Mouse (Mus musculus): ENCODE measurements around the gene Lcn9. TPM values are rescaled to one million over a fixed set of nuclear protein-coding genes. Genes with fewer than 3 reads are reported as not detected.

Gene Lcn9
- polyA plus RNA-seq, 2 experiments: not detected

DNA sequence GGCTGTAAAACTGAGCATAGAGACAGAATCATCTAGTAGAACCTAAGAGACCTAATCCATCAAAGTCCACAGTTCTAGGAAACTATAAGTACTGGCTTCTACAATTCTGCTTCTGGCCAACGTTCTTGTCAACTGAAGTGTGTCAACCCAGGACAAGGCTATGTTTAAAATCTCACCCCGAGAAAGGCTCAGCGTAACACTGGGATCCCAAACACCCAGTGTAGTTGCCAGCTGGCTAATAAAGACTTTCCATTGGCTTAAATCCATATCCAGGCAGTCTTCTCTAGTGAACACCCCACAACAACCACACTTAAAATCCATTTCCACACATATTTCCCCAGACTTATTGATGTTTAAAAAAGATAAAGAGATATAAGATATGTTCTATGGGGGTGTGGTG, 7.8 kb downstream of the Lcn9 start:
- H3K27ac ChIP-seq (replicated peaks; ENCODE audit: low read depth, low read length): no peak overlapping the region
- no peaks in the 10 kb centered on the region for H3K4me1 ChIP-seq (ENCODE audit: control insufficient read depth, insufficient read depth, low read length)
- H3K27me3 ChIP-seq (ENCODE audit: control insufficient read depth, insufficient read depth, low read length): no peaks in the 10 kb centered on the region
- 85% methylated on average over 3 of the region's 3 CpGs for WGBS
- TF ChIP-seq POLR2A (IDR thresholded peaks at IDR 0.05; ENCODE audit: borderline replicate concordance, extremely low read depth, insufficient read depth, insufficient read length): no peak
- no peak overlapping the region for H3K9ac ChIP-seq (ENCODE audit: low read depth, low read length, severe bottlenecking)
- ATAC-seq (ENCODE audit: low FRiP score, low read depth) (no peak), DNase-seq (ENCODE audit: low spot score) (no peak)
- no peak overlapping the region for H3K4me3 ChIP-seq (replicated peaks; ENCODE audit: low read length)
- H3K9me3 ChIP-seq (ENCODE audit: control insufficient read depth, low read length): no peaks in the 10 kb centered on the region
- H3K36me3 ChIP-seq (ENCODE audit: control insufficient read depth, insufficient read depth, low read length): no peaks in the 10 kb centered on the region
- H3K4me2 ChIP-seq (replicated peaks; ENCODE audit: low read depth, low read length, severe bottlenecking): no peak overlapping the region

DNA sequence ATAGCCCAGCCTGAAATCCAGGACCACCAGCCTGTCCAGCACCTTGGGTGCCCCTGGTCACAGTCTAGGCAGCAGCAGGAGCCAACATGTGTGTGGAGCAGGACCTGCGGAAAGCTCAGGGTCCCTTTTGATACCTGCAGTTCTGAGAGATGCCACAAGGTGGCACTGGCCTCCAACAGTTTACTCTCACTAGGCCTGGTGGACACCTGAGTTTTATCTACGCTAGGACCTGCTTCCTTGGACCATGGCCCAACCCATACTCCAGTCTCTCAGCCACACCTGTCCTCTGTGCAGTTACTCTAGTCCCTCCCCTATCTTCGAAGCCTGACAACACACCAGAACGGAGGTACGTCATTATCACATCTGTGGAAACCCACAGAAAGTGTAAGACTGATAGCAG, 13.3 kb downstream of the Lcn9 start:
- DNase-seq (ENCODE audit: low spot score): peak; percentile 76
- Histone ChIP-seq H3K27me3 (ENCODE audit: control insufficient read depth, insufficient read depth, low read length) (no peaks in the 10 kb centered on the region), H3K9ac (ENCODE audit: low read depth, low read length, severe bottlenecking) (no peak overlapping the region), H3K4me3 (replicated peaks; ENCODE audit: low read length) (no peak overlapping the region), H3K4me1 (ENCODE audit: control insufficient read depth, insufficient read depth, low read length) (no peaks in the 10 kb centered on the region), H3K27ac (replicated peaks; ENCODE audit: low read depth, low read length) (no peak overlapping the region), H3K9me3 (ENCODE audit: control insufficient read depth, low read length) (no peaks in the 10 kb centered on the region), H3K4me2 (replicated peaks; ENCODE audit: low read depth, low read length, severe bottlenecking) (no peak overlapping the region), H3K36me3 (ENCODE audit: control insufficient read depth, insufficient read depth, low read length) (no peaks in the 10 kb centered on the region)
- WGBS: 44% methylated on average over 5 of the region's 5 CpGs
- 0 out of 2 replicates have a peak, but pooled peaks have one; percentile 14 for TF ChIP-seq POLR2A (IDR thresholded peaks at IDR 0.05; ENCODE audit: borderline replicate concordance, extremely low read depth, insufficient read depth, insufficient read length)
- ATAC-seq (ENCODE audit: low FRiP score, low read depth): peak; percentile 44; the same call in 1 of the 2 replicates

DNA sequence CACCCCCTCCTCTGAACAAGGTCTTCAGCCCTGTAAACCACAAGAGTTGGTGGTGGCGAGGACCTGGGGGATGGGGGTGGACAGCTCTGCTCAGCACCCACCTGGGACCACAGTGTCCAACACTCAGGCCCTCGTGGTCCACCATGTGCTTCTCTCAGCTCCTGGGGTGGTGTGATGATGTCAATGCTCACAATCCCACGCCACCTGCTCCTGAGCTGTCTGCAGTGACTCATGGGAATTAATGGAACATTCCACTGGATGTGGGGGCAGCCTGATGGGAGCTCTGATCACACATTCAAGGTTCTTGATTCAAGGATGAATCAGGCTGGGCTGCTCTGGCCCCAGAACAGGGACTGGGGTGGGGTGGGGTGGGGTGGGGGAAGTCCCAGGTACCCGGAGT, 19.2 kb downstream of the Lcn9 start:
- ATAC-seq (ENCODE audit: low FRiP score, low read depth): no peak
- Histone ChIP-seq H3K4me2 (replicated peaks; ENCODE audit: low read depth, low read length, severe bottlenecking) (no peak overlapping the region), H3K27ac (replicated peaks; ENCODE audit: low read depth, low read length) (no peak overlapping the region), H3K9me3 (ENCODE audit: control insufficient read depth, low read length) (no peaks in the 10 kb centered on the region), H3K27me3 (ENCODE audit: control insufficient read depth, insufficient read depth, low read length) (no peaks in the 10 kb centered on the region), H3K4me1 (ENCODE audit: control insufficient read depth, insufficient read depth, low read length) (0 out of 2 replicates have a peak, but pooled peaks cover 11% of the 10 kb centered on the region), H3K36me3 (ENCODE audit: control insufficient read depth, insufficient read depth, low read length) (no peaks in the 10 kb centered on the region), H3K4me3 (replicated peaks; ENCODE audit: low read length) (no peak overlapping the region), H3K9ac (ENCODE audit: low read depth, low read length, severe bottlenecking) (no peak overlapping the region)
- TF ChIP-seq POLR2A (IDR thresholded peaks at IDR 0.05; ENCODE audit: borderline replicate concordance, extremely low read depth, insufficient read depth, insufficient read length): no peak
- no peak for DNase-seq (ENCODE audit: low spot score)
- 53% methylated on average over 4 of the region's 4 CpGs for WGBS

DNA sequence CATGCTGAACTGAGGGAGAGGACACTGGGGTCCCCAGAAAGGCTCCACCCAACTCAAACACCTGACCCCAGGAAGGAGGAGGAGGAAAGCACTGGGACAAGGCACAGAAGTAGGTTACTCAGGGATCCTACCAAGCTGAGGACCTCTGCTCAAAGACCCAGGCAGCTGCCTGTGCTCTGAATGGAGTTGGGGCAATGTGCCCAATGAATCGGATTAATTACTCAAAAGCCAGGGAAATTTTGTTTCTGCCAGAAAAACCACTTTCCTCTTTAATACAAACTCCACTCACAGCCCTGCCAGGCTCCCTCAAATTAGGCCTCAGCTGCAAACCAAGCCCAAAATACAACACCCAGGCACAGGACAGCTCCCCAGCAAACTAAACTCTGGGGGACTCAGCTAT, 19.8 kb downstream of the Lcn9 start:
- no peaks in the 10 kb centered on the region for H3K27me3 ChIP-seq (ENCODE audit: control insufficient read depth, insufficient read depth, low read length)
- no peaks in the 10 kb centered on the region for H3K9me3 ChIP-seq (ENCODE audit: control insufficient read depth, low read length)
- H3K4me3 ChIP-seq (replicated peaks; ENCODE audit: low read length): no peak overlapping the region
- WGBS: 75% methylated on average over 1 of the region's 1 CpGs
- no peak for TF ChIP-seq POLR2A (IDR thresholded peaks at IDR 0.05; ENCODE audit: borderline replicate concordance, extremely low read depth, insufficient read depth, insufficient read length)
- no peak overlapping the region for H3K9ac ChIP-seq (ENCODE audit: low read depth, low read length, severe bottlenecking)
- H3K27ac ChIP-seq (replicated peaks; ENCODE audit: low read depth, low read length): no peak overlapping the region
- 0 out of 2 replicates have a peak, but pooled peaks cover 11% of the 10 kb centered on the region for H3K4me1 ChIP-seq (ENCODE audit: control insufficient read depth, insufficient read depth, low read length)
- no peak overlapping the region for H3K4me2 ChIP-seq (replicated peaks; ENCODE audit: low read depth, low read length, severe bottlenecking)
- ATAC-seq (ENCODE audit: low FRiP score, low read depth): no peak
- no peaks in the 10 kb centered on the region for H3K36me3 ChIP-seq (ENCODE audit: control insufficient read depth, insufficient read depth, low read length)
- no peak for DNase-seq (ENCODE audit: low spot score)

DNA sequence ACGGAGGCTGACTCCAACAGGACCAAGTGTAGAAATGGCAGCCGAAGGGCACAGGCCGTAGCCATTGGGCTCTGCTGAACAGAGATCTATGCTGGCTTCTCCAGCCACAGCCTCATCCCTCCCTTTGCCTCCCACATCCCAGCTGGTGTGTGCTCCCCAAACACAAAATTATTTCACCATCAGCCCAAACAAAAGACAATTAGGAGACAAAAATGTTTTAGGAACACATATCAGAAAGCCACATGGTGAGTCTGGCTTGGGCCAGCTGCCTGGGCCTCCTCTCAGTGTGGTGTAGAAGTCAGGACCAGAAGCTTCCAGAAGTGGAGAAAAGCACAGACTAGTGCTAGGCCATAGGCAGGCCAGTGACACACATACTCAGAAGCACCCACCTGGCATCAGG, 21.1 kb downstream of the Lcn9 start:
- no peaks in the 10 kb centered on the region for H3K36me3 ChIP-seq (ENCODE audit: control insufficient read depth, insufficient read depth, low read length)
- H3K9ac ChIP-seq (ENCODE audit: low read depth, low read length, severe bottlenecking): no peak overlapping the region
- no peaks in the 10 kb centered on the region for H3K27me3 ChIP-seq (ENCODE audit: control insufficient read depth, insufficient read depth, low read length)
- WGBS: 83% methylated on average over 3 of the region's 3 CpGs
- no peak overlapping the region for H3K4me2 ChIP-seq (replicated peaks; ENCODE audit: low read depth, low read length, severe bottlenecking)
- DNase-seq (ENCODE audit: low spot score): no peak
- H3K4me1 ChIP-seq (ENCODE audit: control insufficient read depth, insufficient read depth, low read length): 0 out of 2 replicates have a peak, but pooled peaks cover 11% of the 10 kb centered on the region
- H3K27ac ChIP-seq (replicated peaks; ENCODE audit: low read depth, low read length): no peak overlapping the region
- H3K9me3 ChIP-seq (ENCODE audit: control insufficient read depth, low read length): no peaks in the 10 kb centered on the region
- ATAC-seq (ENCODE audit: low FRiP score, low read depth): no peak
- TF ChIP-seq POLR2A (IDR thresholded peaks at IDR 0.05; ENCODE audit: borderline replicate concordance, extremely low read depth, insufficient read depth, insufficient read length): no peak
- no peak overlapping the region for H3K4me3 ChIP-seq (replicated peaks; ENCODE audit: low read length)

DNA sequence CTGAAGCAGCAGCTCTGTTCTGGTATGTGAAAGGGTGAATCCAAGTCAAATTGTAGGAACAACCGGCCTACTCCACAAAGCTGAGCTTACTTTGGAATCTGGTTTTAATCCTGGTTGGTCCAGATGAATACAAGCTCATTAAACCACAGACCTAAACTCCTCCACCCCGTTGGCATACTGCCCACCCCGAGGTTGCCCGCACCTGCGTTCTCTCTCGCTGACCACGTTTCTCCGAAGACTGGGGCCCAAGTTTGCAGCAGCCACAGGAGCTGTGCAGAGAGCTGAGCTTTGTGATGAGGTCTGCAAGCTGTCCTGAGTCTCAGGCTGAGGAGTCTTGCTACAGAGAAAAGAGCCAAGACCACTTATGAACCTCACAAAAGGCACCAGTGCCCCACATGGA, 23.6 kb downstream of the Lcn9 start:
- Histone ChIP-seq H3K4me3 (replicated peaks; ENCODE audit: low read length) (no peak overlapping the region), H3K27me3 (ENCODE audit: control insufficient read depth, insufficient read depth, low read length) (no peaks in the 10 kb centered on the region), H3K4me1 (ENCODE audit: control insufficient read depth, insufficient read depth, low read length) (0 out of 2 replicates have a peak, but pooled peaks cover 11% of the 10 kb centered on the region), H3K4me2 (replicated peaks; ENCODE audit: low read depth, low read length, severe bottlenecking) (no peak overlapping the region), H3K36me3 (ENCODE audit: control insufficient read depth, insufficient read depth, low read length) (no peaks in the 10 kb centered on the region), H3K9ac (ENCODE audit: low read depth, low read length, severe bottlenecking) (no peak overlapping the region), H3K9me3 (ENCODE audit: control insufficient read depth, low read length) (no peaks in the 10 kb centered on the region), H3K27ac (replicated peaks; ENCODE audit: low read depth, low read length) (no peak overlapping the region)
- TF ChIP-seq POLR2A (IDR thresholded peaks at IDR 0.05; ENCODE audit: borderline replicate concordance, extremely low read depth, insufficient read depth, insufficient read length): no peak
- ATAC-seq (ENCODE audit: low FRiP score, low read depth) (no peak), DNase-seq (ENCODE audit: low spot score) (no peak)
- 48% methylated on average over 8 of the region's 8 CpGs for WGBS
